Mouse (Mus musculus): ENCODE data around the gene Obsl1. TPM values are rescaled to one million over a fixed set of nuclear protein-coding genes. Genes with fewer than 3 reads are reported as not detected.

The Obsl1 gene
- total and polyA plus RNA-seq, 3 experiments: 0.47 to 0.84 TPM; not detected in 1

DNA sequence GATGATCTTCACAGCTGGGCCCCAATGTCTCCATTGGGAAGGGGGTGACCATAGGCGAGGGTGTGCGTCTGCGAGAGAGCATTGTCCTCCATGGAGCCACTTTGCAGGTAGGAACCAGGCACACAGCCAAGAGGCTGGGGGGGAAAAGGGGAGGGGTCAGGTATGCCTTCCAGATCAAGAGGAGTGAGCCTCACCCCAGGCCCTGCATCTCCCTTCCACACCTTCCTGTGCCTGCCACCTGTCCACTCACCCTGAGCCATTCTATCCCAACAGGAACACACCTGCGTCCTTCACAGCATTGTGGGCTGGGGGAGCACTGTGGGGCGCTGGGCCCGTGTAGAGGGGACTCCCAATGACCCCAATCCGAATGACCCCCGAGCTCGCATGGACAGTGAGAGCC lies 64.1 kb downstream of the Obsl1 start:
- Histone ChIP-seq H3K79me2 (replicated peaks; ENCODE audit: control insufficient read depth, extremely low read depth, insufficient read depth, poor library complexity, severe bottlenecking) (no peaks in the 10 kb centered on the region), H3K27me3 (replicated peaks) (peaks cover 11% of the 10 kb centered on the region), H3K27ac (ENCODE audit: insufficient read depth, low read depth) (no peak overlapping the region), H3K9ac (ENCODE audit: insufficient read depth, low read depth) (no peak overlapping the region), H3K4me3 (replicated peaks in 1 of 3; ENCODE audit: low read depth in 2 of 3, low read length in 2 of 3, poor library complexity in 1 of 3) (no peak overlapping the region), H3K9me3 (replicated peaks; ENCODE audit: low read length) (no peaks in the 10 kb centered on the region), H3K4me1 (ENCODE audit: control insufficient read depth in 1 of 2, insufficient read depth in 2 of 2) (peaks cover 8 to 18% of the 10 kb centered on the region in 2 experiments), H3K4me2 (ENCODE audit: insufficient read depth, low read depth, poor library complexity, severe bottlenecking) (no peak overlapping the region), H3K36me3 (replicated peaks in 1 of 2; ENCODE audit: control insufficient read depth in 1 of 2, insufficient read depth in 1 of 2, low read length in 1 of 2) (peaks cover 34 to 66% of the 10 kb centered on the region in 2 experiments)
- TF ChIP-seq KAT2A (IDR thresholded peaks at IDR 0.05; ENCODE audit: insufficient replicate concordance, low read length) (no peak), UBTF (IDR thresholded peaks at IDR 0.05; ENCODE audit: low read depth, low read length) (no peak), TBP (conservative IDR thresholded peaks at IDR 0.05; ENCODE audit: low read depth, low read length) (no peak), RCOR1 (conservative IDR thresholded peaks at IDR 0.05; ENCODE audit: low read depth, low read length) (no peak), POLR2AphosphoS2 (IDR thresholded peaks at IDR 0.05; ENCODE audit: low read depth, low read length) (no peak), POLR2A (IDR thresholded peaks at IDR 0.05; ENCODE audit: low read depth, low read length) (no peak), BHLHE40 (IDR thresholded peaks at IDR 0.05; ENCODE audit: low read depth, low read length) (no peak), ZKSCAN1 (IDR thresholded peaks at IDR 0.05; ENCODE audit: borderline replicate concordance, low read depth, low read length) (no peak)
- no peak for DNase-seq (ENCODE audit: extremely low read depth)
- in situ Hi-C loops (cut with MboI; ENCODE audit: low pct_ligation_motif_present, low pct_unique_long_range_greater_than_20kb, low sequenced_read_pairs): no loop called here
- dilution Hi-C loops (cut with MboI; ENCODE audit: extremely low pct_ligation_motif_present, extremely low pct_unique_long_range_greater_than_20kb, low sequenced_read_pairs): no loop called here

DNA sequence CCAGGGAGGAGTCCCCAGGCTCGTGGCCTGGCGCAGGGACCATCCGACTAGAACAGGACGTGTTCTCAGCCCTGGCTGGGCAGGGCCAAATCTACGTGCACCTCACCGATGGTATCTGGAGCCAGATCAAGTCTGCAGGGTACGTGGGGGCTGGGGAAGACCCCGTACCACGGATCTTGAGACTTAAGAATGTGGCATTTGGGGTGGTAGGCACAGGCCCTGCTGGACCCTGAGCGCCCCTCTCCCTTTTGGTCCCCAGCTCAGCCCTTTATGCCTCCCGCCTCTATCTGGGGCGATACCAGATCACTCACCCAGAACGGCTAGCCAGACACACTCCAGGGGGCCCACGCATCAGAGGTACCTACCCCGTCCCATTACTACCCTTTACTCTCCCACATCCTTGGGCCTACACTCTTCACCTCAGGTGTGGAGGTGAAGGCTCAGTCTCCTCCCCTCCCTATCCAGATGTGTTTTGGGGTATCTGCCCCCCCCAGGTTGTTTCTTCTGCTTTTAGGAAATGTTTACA lies 64.7 kb downstream of the Obsl1 start:
- peaks cover 3% of the 10 kb centered on the region for H3K79me2 ChIP-seq (replicated peaks; ENCODE audit: control insufficient read depth, extremely low read depth, insufficient read depth, poor library complexity, severe bottlenecking)
- dilution Hi-C loops (cut with MboI; ENCODE audit: extremely low pct_ligation_motif_present, extremely low pct_unique_long_range_greater_than_20kb, low sequenced_read_pairs): no loop called here
- peaks cover 6 to 18% of the 10 kb centered on the region in 2 experiments for H3K4me1 ChIP-seq (ENCODE audit: control insufficient read depth in 1 of 2, insufficient read depth in 2 of 2)
- H3K4me2 ChIP-seq (ENCODE audit: insufficient read depth, low read depth, poor library complexity, severe bottlenecking): no peak overlapping the region
- TF ChIP-seq ELF1 (IDR thresholded peaks at IDR 0.05; ENCODE audit: low read depth, low read length): no peak
- no peak for TF ChIP-seq MAX (IDR thresholded peaks at IDR 0.05; ENCODE audit: low read length)
- no peak for TF ChIP-seq POLR2AphosphoS2 (IDR thresholded peaks at IDR 0.05; ENCODE audit: low read depth, low read length)
- TF ChIP-seq BHLHE40 (IDR thresholded peaks at IDR 0.05; ENCODE audit: low read depth, low read length): no peak
- no peak for TF ChIP-seq RAD21 (IDR thresholded peaks at IDR 0.05; ENCODE audit: low read depth, low read length)
- no peak for TF ChIP-seq MYC (IDR thresholded peaks at IDR 0.05; ENCODE audit: low read depth, low read length)
- TF ChIP-seq SIN3A (IDR thresholded peaks at IDR 0.05; ENCODE audit: low read length): no peak
- TF ChIP-seq E2F4 (IDR thresholded peaks at IDR 0.05; ENCODE audit: insufficient replicate concordance, low read depth, low read length): no peak
- TF ChIP-seq MXI1 (IDR thresholded peaks at IDR 0.05; ENCODE audit: low read depth, low read length): no peak
- no peak for TF ChIP-seq TCF12 (IDR thresholded peaks at IDR 0.05; ENCODE audit: low read depth, low read length)
- no peak for TF ChIP-seq IRF4 (IDR thresholded peaks at IDR 0.05; ENCODE audit: low read depth, low read length)
- TF ChIP-seq CTCF (conservative IDR thresholded peaks at IDR 0.05 in 1 of 2, IDR thresholded peaks at IDR 0.05 in 1 of 2; ENCODE audit: low read depth in 2 of 2, low read length in 2 of 2): no peak
- no peak for TF ChIP-seq ZMIZ1 (IDR thresholded peaks at IDR 0.05; ENCODE audit: low read depth, low read length)
- TF ChIP-seq USF1 (IDR thresholded peaks at IDR 0.05; ENCODE audit: low read depth, low read length): no peak
- no peak for TF ChIP-seq JUND (conservative IDR thresholded peaks at IDR 0.05; ENCODE audit: low read depth, low read length)
- TF ChIP-seq GABPA (IDR thresholded peaks at IDR 0.05; ENCODE audit: insufficient replicate concordance, low read depth, low read length): no peak
- no peak for TF ChIP-seq SMC3 (IDR thresholded peaks at IDR 0.05; ENCODE audit: low read depth, low read length)
- no peak for TF ChIP-seq MEF2A (IDR thresholded peaks at IDR 0.05; ENCODE audit: borderline replicate concordance, low read depth, low read length)
- TF ChIP-seq USF2 (conservative IDR thresholded peaks at IDR 0.05; ENCODE audit: low read depth, low read length): no peak
- no peak overlapping the region for H3K4me3 ChIP-seq (replicated peaks in 1 of 3; ENCODE audit: low read depth in 2 of 3, low read length in 2 of 3, poor library complexity in 1 of 3)
- no peaks in the 10 kb centered on the region for H3K9me3 ChIP-seq (replicated peaks; ENCODE audit: low read length)
- peaks cover 5% of the 10 kb centered on the region for H3K27me3 ChIP-seq (replicated peaks)
- H3K27ac ChIP-seq (ENCODE audit: insufficient read depth, low read depth): no peak overlapping the region
- peaks cover 34 to 66% of the 10 kb centered on the region in 2 experiments for H3K36me3 ChIP-seq (replicated peaks in 1 of 2; ENCODE audit: control insufficient read depth in 1 of 2, insufficient read depth in 1 of 2, low read length in 1 of 2)
- in situ Hi-C loops (cut with MboI; ENCODE audit: low pct_ligation_motif_present, low pct_unique_long_range_greater_than_20kb, low sequenced_read_pairs): no loop called here
- H3K9ac ChIP-seq (ENCODE audit: insufficient read depth, low read depth): no peak overlapping the region
- DNase-seq (ENCODE audit: extremely low read depth): no peak
